Mouse (Mus musculus) lung, adult 2 months (tissue): ENCODE data around the gene Arl15.

ENCODE experiments used
- CTCF ChIP-seq: fragments of 200-500 bp; IDR thresholded peaks from 2 replicates; pipeline ENCODE4 v1.5.1; 2011; ENCODE audit warnings: mild to moderate bottlenecking, low read length, control low read depth; ENCODE audit not compliant: insufficient read depth
- POLR2A ChIP-seq: fragments of 200-500 bp; IDR thresholded peaks from 2 replicates; pipeline ENCODE4 v1.6.1; 2011; ENCODE audit warnings: low read depth, mild to moderate bottlenecking, control low read depth, low read length, borderline replicate concordance; ENCODE audit errors: extremely low read depth

GRCm38 (mm10) chr13:113794039-113794704 is at the start of gene Arl15:
- peak; percentile 99 for TF ChIP-seq POLR2A
- no peak for TF ChIP-seq CTCF
